Mouse (Mus musculus) myocyte (in vitro differentiated cells): Measurements from ENCODE around the gene Spsb3.

Experiments
- POLR2A ChIP-seq: IDR thresholded peaks from one replicate; pipeline ENCODE4 v1.6.1; 2011; ENCODE audit warnings: low read depth, mild to moderate bottlenecking, control low read depth, moderate library complexity; ENCODE audit not compliant: insufficient read length
- USF1 ChIP-seq: IDR thresholded peaks from one replicate; pipeline ENCODE4 v1.6.1; 2011; ENCODE audit warnings: low read depth, mild to moderate bottlenecking, control low read depth, moderate library complexity

- no peak for TF ChIP-seq POLR2A
- TF ChIP-seq USF1 = no peak
Measured at GRCm38 (mm10) chr17:24857831-24858470, 28.5 kb upstream of the Spsb3 start.
